Mouse (Mus musculus) B cell, adult 2 months (primary cell): ENCODE measurements around the gene Ankrd65.
"Not testable (repeated sequence)": the region's sequence is repeated elsewhere in the genome, so short reads cannot be mapped to it uniquely, and the experiment has no call there.

Experiments
- DNase-seq, 2 experiments: peaks; one replicate each; pipeline ENCODE4 v3.0.0; 2022

The Ankrd65 gene

DNA sequence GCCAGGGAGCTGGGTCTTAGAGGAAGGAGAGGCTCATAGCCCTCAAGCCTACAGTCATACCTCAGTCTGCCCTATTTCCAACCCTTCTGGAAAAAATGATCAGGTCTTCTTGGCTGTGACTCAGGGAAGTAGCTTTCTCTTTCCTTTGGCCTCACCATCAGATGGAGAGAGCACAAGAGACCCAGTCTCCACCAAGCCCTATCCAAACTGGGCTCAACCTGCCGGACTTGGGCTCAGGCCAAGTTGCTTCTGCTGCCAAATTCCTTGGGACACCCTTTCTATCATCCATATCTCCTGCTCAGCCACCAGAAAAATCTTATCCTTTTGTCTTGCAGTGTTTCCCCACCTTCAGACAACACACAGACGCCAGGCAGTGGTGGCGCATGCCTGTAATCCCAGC, 14.4 kb upstream of the Ankrd65 start:
- no peak for DNase-seq

GRCm38 (mm10) chr4:155776704-155777335, 13.4 kb upstream of the Ankrd65 start:
- no peak for DNase-seq

- DNase-seq: no peak
These were observed 12.4 kb upstream of the Ankrd65 start for GRCm38 (mm10) chr4:155777816-155778215.

DNA sequence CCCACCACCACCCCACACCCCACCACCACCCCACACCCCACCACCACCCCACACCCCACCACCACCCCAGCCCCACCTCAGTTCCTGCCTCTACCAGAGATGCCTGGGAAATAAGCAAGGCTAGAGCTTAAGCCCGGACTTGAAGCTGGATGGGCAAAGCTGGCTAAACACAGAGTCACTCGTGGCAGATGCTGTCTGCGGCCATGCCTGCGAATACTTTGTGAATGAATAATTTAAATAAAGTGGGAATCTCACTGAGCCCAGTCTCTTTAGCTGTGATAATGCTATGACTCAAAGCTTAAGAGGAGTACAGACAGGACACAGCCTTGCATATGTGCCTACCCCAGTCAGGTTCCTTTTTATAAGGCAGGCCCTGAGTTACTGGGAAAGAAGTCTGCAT, 10.7 kb upstream of the Ankrd65 start:
- no peak for DNase-seq

DNA sequence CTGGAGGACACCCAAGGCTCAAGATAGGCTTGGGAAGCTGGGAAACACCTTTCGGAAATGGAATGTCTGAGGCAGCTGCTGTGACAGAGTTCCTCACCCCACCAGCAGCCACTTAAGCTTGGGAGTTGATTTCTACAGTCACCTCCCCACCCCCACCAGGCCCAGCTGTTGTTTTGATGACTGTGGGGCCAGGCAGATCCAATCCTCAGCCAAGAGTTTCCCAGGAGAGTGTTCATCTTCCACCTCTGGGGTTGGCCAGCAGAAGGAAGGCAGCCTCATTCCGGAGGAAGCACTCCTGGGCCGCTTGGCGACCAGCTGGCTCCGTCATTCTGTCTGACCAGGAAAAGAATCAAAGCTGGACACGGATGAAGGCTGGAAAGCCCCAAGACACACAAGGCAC, 9.3 kb upstream of the Ankrd65 start:
- no peak for DNase-seq

DNA sequence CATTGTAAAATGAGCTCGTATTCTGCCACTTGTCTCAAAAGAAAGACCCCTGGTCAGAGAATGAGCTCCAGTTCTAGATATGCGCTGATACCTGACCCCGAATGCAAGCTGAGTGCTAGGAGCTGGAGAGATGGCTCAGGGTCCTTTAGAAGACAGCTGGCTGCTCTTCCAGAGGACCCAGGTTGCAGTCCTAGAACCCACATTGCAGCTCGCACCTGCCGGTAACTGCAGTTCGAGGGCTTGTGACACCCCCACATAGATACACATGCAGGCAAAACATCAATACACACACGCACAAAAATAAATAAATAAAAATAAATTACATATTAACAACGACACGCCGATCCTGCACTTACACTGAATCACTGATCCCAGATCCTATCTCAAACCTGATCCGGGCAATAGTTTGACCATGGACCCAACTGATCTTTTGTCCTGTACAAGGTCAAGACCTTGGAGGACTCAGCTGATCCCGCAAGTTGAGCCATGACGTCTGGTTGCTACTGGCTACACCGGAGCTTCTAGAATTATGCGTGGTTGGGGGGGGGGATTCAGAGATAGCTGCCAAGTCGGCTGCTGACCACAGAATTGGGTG, 6.7 kb upstream of the Ankrd65 start:
- no peak for DNase-seq

DNA sequence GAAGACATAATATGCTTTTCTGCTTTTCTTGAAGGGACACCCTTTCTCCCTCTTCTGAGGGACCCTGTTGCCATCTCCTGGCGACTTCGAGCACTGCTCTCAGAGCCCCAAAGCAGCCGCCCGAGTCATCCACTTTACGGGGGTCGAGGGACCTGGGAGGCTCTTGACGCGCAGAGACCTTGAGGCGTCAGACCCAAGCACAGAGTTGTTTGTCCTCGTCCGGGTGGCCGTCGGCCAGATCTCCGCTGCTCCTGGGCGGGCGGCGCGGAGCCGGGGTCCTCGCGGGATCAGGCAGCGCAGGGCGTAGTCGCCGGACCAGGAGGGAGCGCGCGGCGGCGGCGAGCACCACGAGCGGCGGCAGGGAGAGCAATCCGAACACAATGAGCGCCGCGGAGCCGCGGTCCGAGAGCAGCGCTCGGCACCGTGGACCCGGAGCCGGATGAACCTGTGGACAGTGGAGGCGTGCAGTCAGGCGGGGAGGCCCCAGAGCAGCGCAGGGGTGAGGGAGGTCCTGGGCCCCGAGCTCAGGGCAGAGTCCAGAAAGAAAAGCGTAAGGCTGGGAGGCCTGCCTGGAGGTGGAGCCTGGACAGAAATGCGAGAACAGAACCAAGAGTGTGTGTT, 6.0 kb upstream of the Ankrd65 start:
- peak; percentile 70 to 72 for DNase-seq

- DNase-seq: no peak
These were observed 5.0 kb upstream of the Ankrd65 start for GRCm38 (mm10) chr4:155785246-155785645.

GRCm38 (mm10) chr4:155785819-155786218, 4.4 kb upstream of the Ankrd65 start, which contains the start of gene Tmem88b:
Tmem88b (minus strand) TSS chr4:155785874.
- DNase-seq: no peak

GRCm38 (mm10) chr4:155788300-155788699, 1.9 kb upstream of the Ankrd65 start:
- DNase-seq: no peak

DNA sequence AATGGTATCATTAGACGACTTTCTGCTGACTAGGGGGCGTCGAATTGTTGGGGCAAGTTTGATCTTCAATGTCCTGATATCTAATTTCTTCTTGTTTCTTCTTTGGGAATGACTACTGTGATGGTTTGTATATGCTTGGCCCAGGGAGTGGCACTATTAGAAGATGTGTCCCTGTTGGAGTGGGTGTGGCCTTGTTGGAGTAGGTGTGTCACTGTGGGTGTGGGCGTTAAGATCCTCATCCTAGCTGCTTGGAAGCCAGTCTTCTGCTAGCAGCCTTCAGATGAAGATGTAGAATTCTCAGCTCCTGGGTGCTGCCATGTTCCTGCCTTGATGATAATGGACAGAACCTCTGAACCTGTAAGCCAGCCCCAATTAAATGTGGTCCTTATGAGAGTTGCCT, 1.4 kb upstream of the Ankrd65 start:
- DNase-seq: not testable (repeated sequence)

DNA sequence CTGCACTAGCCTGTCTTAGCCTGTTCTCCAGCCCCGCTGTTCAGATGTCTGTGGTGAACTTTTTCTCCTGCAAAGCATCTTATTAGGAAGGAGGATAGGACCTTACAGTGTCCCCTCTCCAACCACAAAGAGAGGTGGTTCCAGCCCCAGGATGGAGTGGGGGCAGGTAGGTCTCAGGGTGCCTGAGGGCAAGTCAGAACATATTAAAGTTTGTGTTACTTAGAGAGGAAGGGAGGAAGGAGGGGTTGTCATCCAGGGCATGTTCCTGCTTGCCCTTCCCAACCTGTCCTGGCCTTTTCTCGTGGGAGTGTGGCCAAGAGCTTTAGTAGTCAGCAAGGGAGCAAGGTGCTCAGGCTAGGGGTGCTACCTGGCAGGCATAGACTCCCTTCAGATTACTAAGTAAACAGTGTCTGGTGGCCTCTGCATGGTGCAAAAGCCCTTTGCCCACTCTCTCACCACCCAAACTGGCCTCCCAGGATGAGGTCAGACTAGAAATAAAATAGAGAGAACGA, 467 bp downstream of the Ankrd65 start:
- no peak for DNase-seq

DNA sequence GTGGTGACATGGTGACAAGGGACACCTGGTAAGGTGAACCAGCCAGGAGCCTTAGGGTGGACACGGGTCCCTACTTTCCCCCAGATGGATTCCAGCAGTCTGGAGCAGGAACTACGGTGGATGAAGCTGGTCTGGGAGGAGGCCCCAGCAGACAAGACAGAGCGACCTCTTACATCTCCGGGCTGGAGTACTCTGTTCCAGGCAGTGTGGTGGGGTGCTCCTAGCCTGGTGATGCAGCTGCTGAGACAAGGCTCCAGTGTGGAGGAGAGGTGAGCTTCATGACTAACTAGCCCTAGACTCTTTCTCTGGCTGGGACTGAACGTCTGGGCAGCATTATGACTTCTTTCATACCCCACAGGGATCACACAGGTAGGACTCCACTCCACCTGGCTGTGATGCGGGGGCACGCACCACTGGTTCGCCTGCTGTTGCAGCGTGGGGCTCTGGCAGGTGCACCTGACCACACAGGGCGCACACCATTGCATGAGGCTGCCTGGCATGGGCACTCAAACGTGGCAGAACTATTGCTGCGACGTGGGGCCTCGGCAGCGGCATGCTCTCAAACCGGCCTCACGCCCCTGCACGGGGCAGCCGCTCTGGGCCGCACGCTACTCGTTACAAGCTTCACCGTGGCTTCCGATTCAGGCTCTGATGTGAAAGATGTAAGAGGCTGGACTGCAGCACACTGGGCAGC, 1.1 kb downstream of the Ankrd65 start:
- DNase-seq: no peak

- no peak for DNase-seq
These were observed 3.5 kb downstream of the Ankrd65 start for GRCm38 (mm10) chr4:155793730-155794129.

DNA sequence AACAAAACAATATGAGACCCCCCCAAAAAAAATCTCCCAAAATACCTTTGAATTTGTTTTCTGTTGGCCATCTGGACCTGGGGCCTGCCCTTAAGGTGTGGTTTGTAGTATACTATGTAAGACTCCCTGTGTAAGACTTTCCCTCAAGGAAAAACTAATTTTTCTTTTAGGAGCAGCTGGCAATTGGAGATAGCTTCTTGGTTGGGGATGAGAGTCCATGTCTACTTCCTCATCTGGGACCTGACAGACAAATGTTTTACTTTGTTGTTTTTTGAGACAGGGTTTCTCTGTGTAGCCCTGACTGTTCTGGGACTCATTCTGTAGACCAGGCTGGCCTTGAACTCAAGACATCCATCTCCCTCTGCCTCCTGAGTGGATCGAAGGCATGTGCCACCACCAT, 11.8 kb downstream of the Ankrd65 start:
- no peak for DNase-seq

- DNase-seq: peak; percentile 29 to 35
These were observed 12.6 kb downstream of the Ankrd65 start, which contains the start of gene Mrpl20 for GRCm38 (mm10) chr4:155802741-155803339. Mrpl20 (plus strand) TSS chr4:155802878.

DNA sequence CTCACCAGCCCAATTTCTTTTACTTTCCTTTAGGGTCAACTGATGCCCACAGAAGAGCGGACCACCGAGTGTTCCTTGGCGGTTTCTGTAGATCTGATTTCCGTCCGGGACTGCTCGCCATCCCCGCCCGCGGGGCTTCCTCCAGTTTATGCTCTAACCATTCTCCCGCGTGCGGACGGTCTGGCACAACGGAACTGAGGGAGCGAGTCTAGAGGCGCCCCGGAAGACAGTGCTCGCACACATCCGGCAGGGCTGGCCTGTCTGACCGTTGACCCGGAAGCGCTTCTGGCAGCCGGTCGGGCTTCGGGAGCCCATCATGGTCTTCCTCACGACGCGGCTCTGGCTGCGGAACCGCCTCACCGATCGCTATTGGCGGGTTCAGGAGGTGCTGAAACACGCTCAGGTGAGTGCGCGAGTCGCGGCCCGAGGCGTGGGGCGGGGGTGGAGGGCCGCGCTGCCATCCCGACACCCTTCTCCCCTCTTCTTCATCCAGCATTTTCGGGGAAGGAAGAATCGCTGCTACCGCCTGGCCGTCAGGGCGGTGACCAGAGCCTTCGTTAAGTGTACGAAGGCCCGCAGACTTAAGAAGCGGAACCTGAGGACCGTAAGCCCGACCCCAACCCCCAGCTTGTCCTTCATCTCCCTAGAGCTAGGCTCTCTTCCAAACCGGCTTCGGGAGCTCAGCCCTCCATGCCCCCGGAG, 13.3 kb downstream of the Ankrd65 start:
- DNase-seq: peak; percentile 96 to 97

DNA sequence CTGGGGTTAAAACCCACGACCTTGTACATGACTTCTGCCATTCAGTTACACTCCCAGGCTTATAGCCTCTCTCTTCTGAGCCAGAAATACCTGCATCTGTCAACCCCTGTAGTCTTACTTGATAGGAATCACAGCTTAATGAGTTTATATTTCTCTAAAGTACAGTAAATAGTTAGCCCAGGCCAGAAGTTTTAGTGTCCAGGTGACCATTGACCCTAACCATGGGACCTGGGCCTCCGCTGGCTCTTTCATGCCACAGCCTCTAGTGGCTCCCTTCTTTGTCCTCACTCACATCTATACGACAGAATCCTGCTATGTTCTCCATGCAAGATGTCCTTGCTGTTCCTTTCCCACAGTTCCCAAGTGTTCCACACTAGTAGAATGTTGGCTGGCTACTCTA, 17.6 kb downstream of the Ankrd65 start:
- no peak for DNase-seq

DNA sequence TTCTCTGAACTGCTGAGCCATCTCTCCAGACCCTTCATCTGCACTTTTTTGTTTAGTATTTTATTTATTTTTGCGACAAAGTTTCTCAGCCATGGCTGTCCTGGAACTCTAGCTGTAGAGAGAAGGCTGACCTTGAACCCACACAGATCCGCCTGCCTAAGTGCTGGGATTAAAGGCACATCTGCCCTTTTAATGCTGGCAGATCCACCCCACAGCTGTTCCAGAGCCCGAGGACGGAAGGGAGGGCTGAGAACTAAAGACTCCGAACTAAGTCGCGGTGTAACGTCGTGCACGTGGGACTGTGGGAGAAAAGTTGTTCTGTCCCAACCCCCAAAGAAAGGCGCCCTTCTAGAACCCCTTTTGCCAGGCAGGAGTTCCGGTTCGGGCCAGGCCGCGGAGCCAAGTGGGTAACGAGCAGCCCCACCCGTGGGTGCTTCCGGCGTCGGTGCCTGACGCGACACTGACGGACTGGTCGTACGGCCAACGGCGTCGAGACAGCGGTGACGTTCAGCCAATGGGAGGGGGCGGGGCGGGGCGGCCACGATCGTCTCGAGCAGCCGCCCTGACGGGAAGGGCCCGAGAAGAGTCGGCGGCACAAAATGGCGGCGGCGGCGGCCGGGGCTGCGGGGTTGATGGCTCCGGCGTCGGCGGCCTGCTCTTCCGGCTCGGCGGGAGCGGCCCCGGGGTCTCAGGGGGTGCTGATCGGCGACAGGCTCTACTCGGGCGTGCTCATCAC, 21.9 kb downstream of the Ankrd65 start, which contains the start of gene Ccnl2:
Gene Ccnl2, plus strand, starts transcription at position 561 of the 736 bp plus-strand sequence.
- peak; percentile 91 to 92 for DNase-seq

- peak; percentile 38 to 47 for DNase-seq
These were observed 22.5 kb downstream of the Ankrd65 start for GRCm38 (mm10) chr4:155812665-155813181.

- DNase-seq: no peak
These were observed 27.3 kb downstream of the Ankrd65 start for GRCm38 (mm10) chr4:155817533-155817932.
